Comparison of ENCODE assay signal across 11 mouse cellular contexts in the genomic region with DNA sequence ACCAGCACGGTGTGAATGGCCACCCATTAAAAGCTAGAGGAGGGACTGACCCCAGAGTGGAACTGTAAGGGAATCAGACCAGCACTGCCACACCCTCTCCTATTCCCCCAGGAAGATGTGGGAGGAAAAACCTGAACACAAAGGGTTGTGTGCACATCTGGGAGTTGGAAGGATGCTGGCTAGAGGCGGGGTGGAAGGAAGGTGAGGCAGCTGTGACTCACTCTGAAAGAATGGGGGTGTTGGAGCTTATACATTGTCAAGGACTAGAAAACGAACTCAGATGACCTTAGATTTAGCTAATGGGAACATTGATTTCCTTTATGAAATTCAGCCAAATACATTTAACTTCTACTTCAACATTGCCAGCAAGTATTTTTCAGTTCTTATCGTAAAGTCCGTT.
DNase-seq lines count a peak whose midpoint lies in the region; ATAC-seq and TF ChIP-seq lines count a peak whose summit lies in the region.
"Had no signal": no experiment of that assay in that cellular context is flagged by ENCODE, and none has a peak within 500 bp of the region (broad histone marks: within the 10 kb centered on the region; RNA-seq: fewer than 3 reads in every experiment).

No protein-coding gene starts in this region.

- no peak overlapping the region for H3K4me3 ChIP-seq in hindbrain, embryonic 13.5 days
- no peak overlapping the region for H3K4me3 ChIP-seq in hindbrain, embryonic 14.5 days (replicated peaks; ENCODE audit: low read length)
- H3K4me3 ChIP-seq in thymus, adult 2 months (ENCODE audit: control insufficient read depth, insufficient read depth, low read length): no peak overlapping the region
- H3K4me3 ChIP-seq: hindbrain, embryonic 12.5 days; stomach, embryonic 15.5 days had no signal

- intact Hi-C loops in heart, postnatal 14 days (cut with DNase I): loop anchor here (5.0 kb wide), 2 partner anchors 35 to 215 kb away; no protein-coding TSS in a partner anchor

- no peak for DNase-seq in hindbrain, embryonic 14.5 days (ENCODE audit: low spot score)
- DNase-seq in 3134 (ENCODE audit: extremely low read depth, insufficient read length, low spot score): peak; percentile 27
- DNase-seq in 3T3-L1 (ENCODE audit: low read depth, low spot score): peak; percentile 90
- DNase-seq in heart, postnatal 14 days: peak; percentile 25 to 39
- no peak for DNase-seq in thymus, adult 2 months
- no peak for DNase-seq in embryo, embryonic 11 days
- DNase-seq: cerebellum, adult 2 months had no signal

- TF ChIP-seq CTCF in thymus, adult 2 months (IDR thresholded peaks at IDR 0.05; ENCODE audit: borderline replicate concordance, control insufficient read depth, extremely low read depth, insufficient read depth, low read length, poor library complexity): no peak

- no peak overlapping the region for H3K9ac ChIP-seq in hindbrain, embryonic 13.5 days
- no peak overlapping the region for H3K9ac ChIP-seq in hindbrain, embryonic 14.5 days
- H3K9ac ChIP-seq: hindbrain, embryonic 12.5 days; stomach, embryonic 15.5 days had no signal

- H3K9me3 ChIP-seq in hindbrain, embryonic 13.5 days: no peaks in the 10 kb centered on the region
- H3K9me3 ChIP-seq in hindbrain, embryonic 14.5 days (ENCODE audit: control insufficient read depth, low read length): no peaks in the 10 kb centered on the region
- H3K9me3 ChIP-seq: hindbrain, embryonic 12.5 days; stomach, embryonic 15.5 days had no signal

- H3K27me3 ChIP-seq in hindbrain, embryonic 13.5 days: no peaks in the 10 kb centered on the region
- no peaks in the 10 kb centered on the region for H3K27me3 ChIP-seq in hindbrain, embryonic 14.5 days (ENCODE audit: control insufficient read depth, insufficient read depth, low read length)
- H3K27me3 ChIP-seq in thymus, adult 2 months (ENCODE audit: control insufficient read depth, insufficient read depth, low read length): no peaks in the 10 kb centered on the region; the same call in 1 of the 2 replicates
- H3K27me3 ChIP-seq: hindbrain, embryonic 12.5 days; stomach, embryonic 15.5 days had no signal

- TF ChIP-seq POLR2A in thymus, adult 2 months (IDR thresholded peaks at IDR 0.05; ENCODE audit: control insufficient read depth, extremely low read depth, insufficient read depth, low read length, poor library complexity): no peak

- ATAC-seq in hindbrain, embryonic 13.5 days (ENCODE audit: low FRiP score): no peak
- no peak for ATAC-seq in hindbrain, embryonic 14.5 days (ENCODE audit: low FRiP score)

- peaks cover 31% of the 10 kb centered on the region for H3K4me1 ChIP-seq in hindbrain, embryonic 13.5 days (replicated peaks)
- H3K4me1 ChIP-seq in hindbrain, embryonic 14.5 days (replicated peaks; ENCODE audit: control insufficient read depth, insufficient read depth, low read length): peaks cover 16% of the 10 kb centered on the region
- H3K4me1 ChIP-seq in thymus, adult 2 months (replicated peaks; ENCODE audit: control insufficient read depth, insufficient read depth, low read length): no peaks in the 10 kb centered on the region

- H3K36me3 ChIP-seq in hindbrain, embryonic 13.5 days: no peaks in the 10 kb centered on the region
- H3K36me3 ChIP-seq in hindbrain, embryonic 14.5 days (replicated peaks; ENCODE audit: control insufficient read depth, insufficient read depth): no peaks in the 10 kb centered on the region
- no peaks in the 10 kb centered on the region for H3K36me3 ChIP-seq in thymus, adult 2 months (ENCODE audit: control insufficient read depth, insufficient read depth, low read length)
- H3K36me3 ChIP-seq: hindbrain, embryonic 12.5 days; stomach, embryonic 15.5 days had no signal

- H3K4me2 ChIP-seq in hindbrain, embryonic 13.5 days: no peak overlapping the region
- H3K4me2 ChIP-seq in hindbrain, embryonic 14.5 days (replicated peaks): no peak overlapping the region
- H3K4me2 ChIP-seq: hindbrain, embryonic 12.5 days; stomach, embryonic 15.5 days had no signal

- peak overlapping the region; percentile 85 for H3K27ac ChIP-seq in hindbrain, embryonic 13.5 days
- H3K27ac ChIP-seq in hindbrain, embryonic 14.5 days: no peak overlapping the region
- H3K27ac ChIP-seq in thymus, adult 2 months (ENCODE audit: control insufficient read depth, insufficient read depth, low read length): no peak overlapping the region
- H3K27ac ChIP-seq: macrophage; stomach, embryonic 15.5 days had no signal

- 77% methylated on average over 5 of the region's 5 CpGs for WGBS in hindbrain, embryonic 13.5 days
- 74% methylated on average over 5 of the region's 5 CpGs for WGBS in hindbrain, embryonic 14.5 days
- 63% methylated on average over 5 of the region's 5 CpGs for whole genome bisulfite sequencing in thymus, adult 2 months

Comparison
In these comparisons a context has a peak if more than half of its experiments do, and no peak if none do; other contexts are left out.
1. DNase-seq: peak in 3134 (single experiment), 3T3-L1 (single experiment) and heart, postnatal 14 days (2 of 2); none in hindbrain, embryonic 14.5 days (single experiment), thymus, adult 2 months (single experiment) and embryo, embryonic 11 days (single experiment).